In the genomic region with DNA sequence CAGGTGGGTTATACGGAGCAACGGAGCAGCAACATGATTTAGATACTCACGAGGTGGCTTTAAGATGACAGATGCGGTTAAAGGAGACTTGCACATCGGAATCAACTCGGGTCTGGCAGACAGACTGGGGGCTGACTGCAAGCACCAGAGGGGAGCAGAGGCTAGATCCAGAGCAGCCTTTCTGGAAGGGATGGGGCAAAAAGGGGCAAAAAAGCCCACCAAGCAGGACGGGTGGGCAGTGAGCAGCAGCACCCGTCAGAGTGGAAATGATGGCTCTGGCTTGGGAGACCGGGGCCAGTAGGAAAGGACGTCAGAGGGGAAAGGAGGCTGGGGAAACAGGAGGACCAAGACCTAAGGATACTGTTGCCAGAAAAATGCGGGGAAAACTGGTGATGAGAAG, we compare ENCODE assay signal across 8 mouse cellular contexts. TPM values are rescaled to one million over a fixed set of nuclear protein-coding genes. Genes with fewer than 3 reads are reported as not detected.
DNase-seq lines count a peak whose midpoint lies in the region; ATAC-seq and TF ChIP-seq lines count a peak whose summit lies in the region.

No protein-coding gene starts in this region.

- H3K4me3 ChIP-seq in heart, embryonic 12.5 days = peak overlapping the region; percentile 88
- peak overlapping the region; percentile 75 to 99 for H3K4me3 ChIP-seq in liver, embryonic 14.5 days (ENCODE audit: insufficient read depth in 1 of 2, low read depth in 2 of 2, low read length in 2 of 2)
- peak overlapping the region; percentile 83 for H3K4me3 ChIP-seq in stomach, embryonic 14.5 days (ENCODE audit: low read depth, low read length)

- H3K4me1 ChIP-seq in heart, embryonic 12.5 days (replicated peaks) = peaks cover 13% of the 10 kb centered on the region
- H3K4me1 ChIP-seq in liver, embryonic 14.5 days (replicated peaks; ENCODE audit: control insufficient read depth in 2 of 2, insufficient read depth in 2 of 2, low read length in 1 of 2) = peaks cover 3 to 9% of the 10 kb centered on the region in 2 experiments
- peaks cover 15% of the 10 kb centered on the region; the same call in 1 of the 2 replicates for H3K4me1 ChIP-seq in stomach, embryonic 14.5 days (ENCODE audit: control insufficient read depth, insufficient read depth, low read length)

- peak overlapping the region; percentile 98 for H3K4me2 ChIP-seq in heart, embryonic 12.5 days
- H3K4me2 ChIP-seq in liver, embryonic 14.5 days (ENCODE audit: low read depth) = peak overlapping the region; percentile 71
- peak overlapping the region; percentile 80 for H3K4me2 ChIP-seq in stomach, embryonic 14.5 days (replicated peaks; ENCODE audit: low read depth, low read length)

- no peaks in the 10 kb centered on the region for H3K9me3 ChIP-seq in heart, embryonic 12.5 days (replicated peaks)
- H3K9me3 ChIP-seq in liver, embryonic 14.5 days (ENCODE audit: control insufficient read depth, low read length) = no peaks in the 10 kb centered on the region
- H3K9me3 ChIP-seq in stomach, embryonic 14.5 days (ENCODE audit: control insufficient read depth, low read depth, low read length) = no peaks in the 10 kb centered on the region

- intact Hi-C loops in heart, postnatal 14 days (cut with DNase I) = loop anchor here (5.0 kb wide), 1 partner anchor 44 kb away; a partner anchor contains a TSS

- DNase-seq in heart, postnatal 14 days = no peak
- peak; percentile 16 to 28 for DNase-seq in CD8-positive naive resting alpha-beta T cell, adult 2 months (ENCODE audit: low read depth in 2 of 2, low spot score in 2 of 2)
- peak; percentile 17 to 22 for DNase-seq in adrenal gland, postnatal 36 days
- peak; percentile 1 to 7 for DNase-seq in frontal cortex, adult 2 months (ENCODE audit: extremely low spot score in 1 of 2, low spot score in 1 of 2)
- DNase-seq in liver, embryonic 14.5 days (ENCODE audit: low read depth in 3 of 3, low spot score in 3 of 3) = peak in 2 of 3 experiments; percentile 9 to 23

- 0 out of 2 replicates have a peak, but pooled peaks have one; percentile 1 for ATAC-seq in heart, embryonic 12.5 days (ENCODE audit: insufficient number of reproducible peaks, low FRiP score)
- ATAC-seq in liver, embryonic 14.5 days (ENCODE audit: insufficient read depth) = no peak
- ATAC-seq in stomach, embryonic 14.5 days (ENCODE audit: insufficient number of reproducible peaks, insufficient read depth, low FRiP score, low read depth) = no peak
- no peak for ATAC-seq in megakaryocyte progenitor cell, adult 5-6 weeks (replicated peaks; ENCODE audit: poor library complexity)

- peak overlapping the region; percentile 92 for H3K9ac ChIP-seq in heart, embryonic 12.5 days
- H3K9ac ChIP-seq in liver, embryonic 14.5 days (replicated peaks) = peak overlapping the region; percentile 85
- peak overlapping the region; percentile 78 for H3K9ac ChIP-seq in stomach, embryonic 14.5 days (replicated peaks; ENCODE audit: low read depth, low read length)

- no peak for TF ChIP-seq EP300 in liver, embryonic 14.5 days (IDR thresholded peaks at IDR 0.05; ENCODE audit: low read depth)

- H3K27me3 ChIP-seq in heart, embryonic 12.5 days (replicated peaks) = no peaks in the 10 kb centered on the region
- no peaks in the 10 kb centered on the region for H3K27me3 ChIP-seq in liver, embryonic 14.5 days (ENCODE audit: control insufficient read depth, insufficient read depth, low read length)
- H3K27me3 ChIP-seq in stomach, embryonic 14.5 days (ENCODE audit: control insufficient read depth, insufficient read depth, low read length) = no peaks in the 10 kb centered on the region

- no peak for TF ChIP-seq CTCF in liver, embryonic 14.5 days (IDR thresholded peaks at IDR 0.05; ENCODE audit: low read depth)

- H3K27ac ChIP-seq in heart, embryonic 12.5 days (ENCODE audit: poor library complexity, severe bottlenecking) = peak overlapping the region; percentile 87
- H3K27ac ChIP-seq in liver, embryonic 14.5 days = peak overlapping the region; percentile 78
- H3K27ac ChIP-seq in stomach, embryonic 14.5 days (ENCODE audit: low read length) = peak overlapping the region; percentile 92; the same call in 1 of the 2 replicates

- WGBS in heart, embryonic 12.5 days = under 1% methylated on average over 11 of the region's 11 CpGs
- under 1% methylated on average over 11 of the region's 11 CpGs for WGBS in liver, embryonic 14.5 days (ENCODE audit: insufficient replicate concordance)
- WGBS in stomach, embryonic 14.5 days = under 1% methylated on average over 11 of the region's 11 CpGs

- H3K36me3 ChIP-seq in heart, embryonic 12.5 days = no peaks in the 10 kb centered on the region
- H3K36me3 ChIP-seq in liver, embryonic 14.5 days (replicated peaks; ENCODE audit: control insufficient read depth, insufficient read depth, low read depth) = no peaks in the 10 kb centered on the region
- H3K36me3 ChIP-seq in stomach, embryonic 14.5 days (ENCODE audit: control insufficient read depth, insufficient read depth, low read length) = no peaks in the 10 kb centered on the region

RNA-seq across cellular contexts. Expression of a gene that starts 0.7 kb away (rescaled TPM):
- polyA plus RNA-seq in heart, embryonic 12.5 days (2016; fragmentation: Nextera tagmentation; extraction: Ambion mirVana) = 22.4 and 23.3 TPM in 2 replicates
- total RNA-seq in heart, postnatal 14 days (2021) = 10 to 100 TPM; 22.6 to 22.8 TPM
- 10 to 100 TPM; 23.3 to 33.5 TPM for total RNA-seq in adrenal gland, postnatal 36 days (2021)
- polyA plus RNA-seq in frontal cortex, adult 2 months (2012; rRNA removed) = 23.8 and 24.0 TPM in 2 replicates
- polyA plus RNA-seq in liver, embryonic 14.5 days (2012; rRNA removed) = 7.0 and 7.3 TPM in 2 replicates
- 11.2 and 12.0 TPM in 2 replicates for polyA plus RNA-seq in liver, embryonic 14.5 days (2014; fragmentation: Nextera tagmentation; extraction: Ambion mirVana)
- polyA plus RNA-seq in stomach, embryonic 14.5 days (2014; fragmentation: Nextera tagmentation; extraction: Ambion mirVana) = 36.5 and 40.4 TPM in 2 replicates
- total RNA-seq in megakaryocyte progenitor cell, adult 5-6 weeks (2015) = 56.9 and 59.5 TPM in 2 replicates
- 24.7 and 28.9 TPM in 2 replicates for total RNA-seq in megakaryocyte progenitor cell, adult 5-6 weeks (2017)

RNA-seq across cellular contexts. Expression of a gene that starts 44.4 kb away (rescaled TPM):
- 40.3 and 43.3 TPM in 2 replicates for polyA plus RNA-seq in heart, embryonic 12.5 days (2016; fragmentation: Nextera tagmentation; extraction: Ambion mirVana)
- total RNA-seq in heart, postnatal 14 days (2021) = 10 to 100 TPM; 13.6 to 16.9 TPM
- total RNA-seq in adrenal gland, postnatal 36 days (2021) = 10 to 100 TPM; 31.6 to 42.0 TPM
- polyA plus RNA-seq in frontal cortex, adult 2 months (2012; rRNA removed) = 24.3 and 25.9 TPM in 2 replicates
- 15.8 and 19.3 TPM in 2 replicates for polyA plus RNA-seq in liver, embryonic 14.5 days (2012; rRNA removed)
- 22.3 and 24.7 TPM in 2 replicates for polyA plus RNA-seq in liver, embryonic 14.5 days (2014; fragmentation: Nextera tagmentation; extraction: Ambion mirVana)
- 42.3 and 46.7 TPM in 2 replicates for polyA plus RNA-seq in stomach, embryonic 14.5 days (2014; fragmentation: Nextera tagmentation; extraction: Ambion mirVana)
- total RNA-seq in megakaryocyte progenitor cell, adult 5-6 weeks (2015) = 83.1 and 87.1 TPM in 2 replicates
- 69.6 and 86.9 TPM in 2 replicates for total RNA-seq in megakaryocyte progenitor cell, adult 5-6 weeks (2017)

Comparison
In these comparisons a context has a peak if more than half of its experiments do, and no peak if none do; other contexts are left out.
1. DNase-seq: peak in CD8-positive naive resting alpha-beta T cell, adult 2 months (2 of 2), adrenal gland, postnatal 36 days (2 of 2), frontal cortex, adult 2 months (2 of 2) and liver, embryonic 14.5 days (2 of 3); none in heart, postnatal 14 days (0 of 2).
2. Peak in every context shown above with its lines, with median percentiles within 50 percentile points of each other: H3K27ac ChIP-seq, H3K4me2 ChIP-seq, H3K4me3 ChIP-seq and H3K9ac ChIP-seq.